Mouse (Mus musculus) ES-E14 (cell line): ENCODE measurements around the gene Cc2d1b. TPM values are rescaled to one million over a fixed set of nuclear protein-coding genes. Genes with fewer than 3 reads are reported as not detected.
A peak's percentile ranks its signal among the peaks of the same experiment; 100 is the strongest.

Experiments used
- DNase-seq: peaks from one replicate; pipeline ENCODE4 v3.0.0-alpha.2; 2013; ENCODE audit warnings: low read depth, low spot score
- H3K27ac ChIP-seq: 2 replicates; pipeline ENCODE4 v1.5.1; 2012; ENCODE audit warnings: low read depth, mild to moderate bottlenecking, low read length, moderate library complexity, mixed read lengths; ENCODE audit not compliant: poor library complexity, insufficient read depth, severe bottlenecking
- H3K36me3 ChIP-seq: 2 replicates; pipeline ENCODE4 v1.6.1; 2012; ENCODE audit warnings: mild to moderate bottlenecking, low read length, moderate library complexity, mixed read lengths; ENCODE audit not compliant: control insufficient read depth, poor library complexity, insufficient read depth, severe bottlenecking
- H3K4me1 ChIP-seq, 2 experiments: fragments of 150-350 bp in 1 of 2; sonication (generic) in 1 of 2; 2 replicates each; pipeline ENCODE4 v1.6.1; 2012; ENCODE audit warnings: low read length in 2 of 2, mild to moderate bottlenecking in 1 of 2, mixed read lengths in 1 of 2; ENCODE audit not compliant: control insufficient read depth in 2 of 2, insufficient read depth in 2 of 2, poor library complexity in 1 of 2
- H3K4me3 ChIP-seq, 2 experiments: fragments of 150-350 bp in 1 of 2; sonication (generic) in 1 of 2; 2 replicates each; pipeline ENCODE4 v1.5.1; 2012; ENCODE audit warnings: low read length in 2 of 2, low read depth in 1 of 2, mild to moderate bottlenecking in 1 of 2, mixed read lengths in 1 of 2; ENCODE audit not compliant: insufficient read depth in 1 of 2, poor library complexity in 1 of 2, severe bottlenecking in 1 of 2
- H3K9ac ChIP-seq: 2 replicates; pipeline ENCODE4 v1.6.1; 2012; ENCODE audit warnings: low read depth, mild to moderate bottlenecking, low read length, mixed read lengths; ENCODE audit not compliant: poor library complexity, insufficient read depth, severe bottlenecking
- H3K9me3 ChIP-seq: fragments of 150-350 bp; sonication (generic); 2 replicates; pipeline ENCODE4 v1.6.1; 2012; ENCODE audit warnings: low read depth, mild to moderate bottlenecking, low read length; ENCODE audit not compliant: control insufficient read depth, insufficient read depth
- CHD2 ChIP-seq: IDR thresholded peaks from 2 replicates; pipeline ENCODE4 v1.6.1; 2014; ENCODE audit warnings: mild to moderate bottlenecking, low read depth, low read length, inconsistent platforms
- HCFC1 ChIP-seq: IDR thresholded peaks from 2 replicates; pipeline ENCODE4 v1.6.1; 2012; ENCODE audit warnings: low read length, inconsistent platforms, borderline replicate concordance; ENCODE audit not compliant: insufficient read depth
- MAFK ChIP-seq: IDR thresholded peaks from 2 replicates; pipeline ENCODE4 v1.6.1; 2014; ENCODE audit warnings: mild to moderate bottlenecking, low read depth, low read length, inconsistent platforms; ENCODE audit not compliant: insufficient read depth
- ZC3H11A ChIP-seq: IDR thresholded peaks from 2 replicates; pipeline ENCODE4 v1.6.1; 2012; ENCODE audit warnings: low read depth, mild to moderate bottlenecking, inconsistent platforms, low read length, borderline replicate concordance
- ZNF384 ChIP-seq: IDR thresholded peaks from 2 replicates; pipeline ENCODE4 v1.6.1; 2012; ENCODE audit warnings: low read depth, low read length, inconsistent platforms
- in situ Hi-C, 2 experiments: fragments of 600-800 bp; cut with MboI; formaldehyde crosslinking; loops; one replicate each; pipeline ENCODE4 v1.15.1; 2025; ENCODE audit warnings: low sequenced_read_pairs in 2 of 2, inconsistent platforms in 1 of 2; ENCODE audit not compliant: unreplicated experiment in 2 of 2
- total RNA-seq: library from RNA; depleted of rRNA; stranded (reverse); fragments of 300-350 nt; gene quantifications from 2 replicates; pipeline ENCODE4 v1.2.3, GENCODE M21; 2012

Cc2d1b gene
- total RNA-seq, 1 experiment = 77.1 TPM

DNA sequence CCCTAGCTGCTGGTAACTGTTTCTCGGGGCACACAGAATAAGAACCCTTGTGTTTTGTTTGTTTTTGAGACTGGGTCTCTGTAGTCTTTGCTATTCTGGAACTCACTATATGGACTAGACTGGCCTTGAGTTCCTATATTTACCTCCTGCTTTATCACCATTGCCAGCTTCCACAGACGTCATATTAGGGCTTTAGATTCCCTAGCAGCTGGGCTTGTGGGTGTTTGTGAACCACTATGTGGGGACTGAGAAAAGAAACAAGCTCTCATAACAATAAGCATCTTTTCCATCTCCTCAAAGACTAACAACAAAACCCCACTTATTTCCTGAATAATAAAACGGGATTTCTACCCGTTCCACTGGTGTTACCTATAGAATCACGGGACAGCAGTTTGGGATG lies 8.8 kb upstream of the Cc2d1b start:
- H3K36me3 ChIP-seq = peaks cover 47% of the 10 kb centered on the region
- no peak overlapping the region for H3K4me3 ChIP-seq
- no peak overlapping the region for H3K27ac ChIP-seq
- TF ChIP-seq HCFC1 (no peak), ZC3H11A (no peak), CHD2 (no peak), MAFK (no peak), ZNF384 (no peak)
- no peak overlapping the region for H3K9ac ChIP-seq
- in situ Hi-C loops = no loop called here
- DNase-seq = no peak
- H3K4me1 ChIP-seq = no peaks in the 10 kb centered on the region
- no peaks in the 10 kb centered on the region for H3K9me3 ChIP-seq

DNA sequence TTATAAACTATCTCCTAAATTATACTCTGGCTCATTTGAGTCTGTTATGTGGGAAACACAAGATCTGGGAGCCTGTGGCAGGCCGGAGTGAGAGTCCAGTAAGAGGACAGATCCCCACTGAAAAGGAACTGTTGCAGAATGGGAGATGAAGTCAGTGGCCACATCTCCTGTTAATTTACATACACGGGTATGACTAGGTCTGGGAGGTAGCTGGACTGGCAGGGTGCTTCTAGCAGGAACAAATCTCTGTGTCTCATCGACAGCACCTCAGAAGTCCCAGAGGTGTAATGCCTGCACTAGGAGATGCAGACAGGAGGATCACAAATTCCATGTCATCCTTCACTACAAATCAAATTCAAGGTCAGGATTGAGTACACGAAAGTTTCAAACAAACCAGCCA lies 1.2 kb upstream of the Cc2d1b start:
- TF ChIP-seq ZC3H11A (no peak), ZNF384 (no peak), MAFK (no peak), HCFC1 (no peak), CHD2 (no peak)
- H3K4me3 ChIP-seq = peak overlapping the region; percentile 67 to 93; a peak in 3 of 4 replicates
- H3K36me3 ChIP-seq = peaks cover 13% of the 10 kb centered on the region
- H3K4me1 ChIP-seq = peaks cover 0 to 7% of the 10 kb centered on the region in 2 experiments; a peak in 2 of 4 replicates
- H3K27ac ChIP-seq = 0 out of 2 replicates have a peak overlapping the region, but pooled peaks have one; percentile 6
- no peaks in the 10 kb centered on the region for H3K9me3 ChIP-seq
- DNase-seq = no peak
- H3K9ac ChIP-seq = peak overlapping the region; percentile 81; the same call in 1 of the 2 replicates
- in situ Hi-C loops = no loop called here

DNA sequence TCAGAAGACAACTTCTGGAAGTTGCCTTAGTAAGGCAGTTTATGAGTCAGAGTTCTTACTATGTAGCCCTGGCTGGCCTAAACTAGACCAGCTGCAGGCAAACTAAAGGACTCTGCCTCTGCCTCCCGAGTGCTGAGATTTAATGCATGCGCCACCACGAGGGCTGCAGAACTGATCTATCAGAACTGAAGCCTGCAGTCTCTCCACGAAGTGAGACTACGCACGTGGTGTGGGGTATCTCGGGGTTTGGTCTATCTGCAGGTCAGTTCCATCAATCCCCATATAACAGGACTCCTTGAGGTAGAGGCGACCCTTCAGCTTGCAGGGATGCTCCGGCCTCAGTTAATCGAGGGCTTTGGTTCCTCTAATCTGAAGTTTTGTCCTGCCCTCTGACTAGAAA lies 575 bp upstream of the Cc2d1b start:
- peaks cover 11% of the 10 kb centered on the region for H3K36me3 ChIP-seq
- DNase-seq = no peak
- in situ Hi-C loops = no loop called here
- peak overlapping the region; percentile 67 to 93 for H3K4me3 ChIP-seq
- no peaks in the 10 kb centered on the region for H3K9me3 ChIP-seq
- H3K27ac ChIP-seq = peak overlapping the region; percentile 76
- no peak for TF ChIP-seq MAFK
- TF ChIP-seq ZNF384 = no peak
- no peak for TF ChIP-seq CHD2
- TF ChIP-seq ZC3H11A = no peak
- no peak for TF ChIP-seq HCFC1
- H3K9ac ChIP-seq = peak overlapping the region; percentile 81
- H3K4me1 ChIP-seq = peaks cover 0 to 7% of the 10 kb centered on the region in 2 experiments; a peak in 2 of 4 replicates

DNA sequence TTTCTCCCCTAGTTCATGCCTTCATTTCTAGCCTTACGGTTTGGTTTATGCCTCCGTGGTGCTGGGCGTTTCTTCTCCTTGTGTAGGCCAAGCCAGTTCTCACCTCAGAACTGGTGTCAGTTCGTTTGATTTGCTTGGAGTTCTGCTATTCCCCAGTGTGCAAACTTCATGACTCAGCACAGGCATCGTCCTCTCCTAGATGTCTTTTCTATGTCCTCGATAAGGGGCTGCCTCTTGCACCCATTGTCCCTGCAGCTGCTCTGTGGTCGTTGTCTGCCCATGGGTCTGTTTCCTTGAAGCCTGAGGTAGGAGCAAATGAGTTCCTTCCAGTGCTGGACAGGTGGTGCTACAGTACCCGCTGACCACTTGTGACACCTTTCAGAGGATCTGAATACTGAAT lies 796 bp downstream of the Cc2d1b start:
- peak overlapping the region; percentile 91 to 93 for H3K4me3 ChIP-seq
- no peak for DNase-seq
- H3K27ac ChIP-seq = no peak overlapping the region
- in situ Hi-C loops = no loop called here
- H3K36me3 ChIP-seq = peaks cover 20% of the 10 kb centered on the region
- TF ChIP-seq ZNF384 (no peak), MAFK (peak; percentile 56; the same call in 1 of the 2 replicates), ZC3H11A (no peak), CHD2 (no peak), HCFC1 (no peak)
- H3K9ac ChIP-seq = peak overlapping the region; percentile 97
- H3K9me3 ChIP-seq = no peaks in the 10 kb centered on the region
- peaks cover 0 to 7% of the 10 kb centered on the region in 2 experiments; a peak in 2 of 4 replicates for H3K4me1 ChIP-seq

DNA sequence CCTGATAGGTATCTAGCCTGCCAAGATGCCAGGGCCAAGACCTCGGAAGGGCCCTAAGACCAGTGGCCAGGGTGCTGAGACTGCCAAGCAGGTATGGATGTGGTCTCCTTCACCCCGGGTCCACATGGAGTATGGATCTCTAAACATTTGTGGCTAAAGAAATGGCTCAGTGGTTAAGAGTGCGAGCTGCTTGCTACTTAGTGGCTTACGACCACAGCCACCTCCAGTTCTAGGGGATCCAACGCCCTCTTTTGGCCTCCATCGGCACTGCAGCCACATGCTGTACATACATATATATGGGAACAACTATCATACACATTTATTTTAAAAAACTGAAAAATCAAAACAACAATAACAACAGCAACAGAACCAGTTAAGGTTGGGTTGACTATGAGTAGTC lies 1.8 kb downstream of the Cc2d1b start:
- H3K4me1 ChIP-seq = peaks cover 0 to 7% of the 10 kb centered on the region in 2 experiments; a peak in 2 of 4 replicates
- no peak for TF ChIP-seq ZC3H11A
- TF ChIP-seq MAFK = no peak
- no peaks in the 10 kb centered on the region for H3K9me3 ChIP-seq
- peaks cover 27% of the 10 kb centered on the region for H3K36me3 ChIP-seq
- no peak overlapping the region for H3K27ac ChIP-seq
- DNase-seq = peak; percentile 44
- no peak overlapping the region for H3K9ac ChIP-seq
- in situ Hi-C loops = no loop called here
- H3K4me3 ChIP-seq = no peak overlapping the region
